Mouse (Mus musculus): Measurements from ENCODE around the gene Tfip11.

Tfip11 gene

GRCm38 (mm10) chr5:112325546-112326445 is at the start of gene Tfip11:
TSS of gene Tfip11 (plus strand) at chr5:112326358.
- in situ Hi-C loops (cut with MboI): no loop called here

GRCm38 (mm10) chr5:112276907-112277348 is 49.2 kb upstream of the Tfip11 start:
- in situ Hi-C loops (cut with MboI): no loop called here

- in situ Hi-C loops (cut with MboI): no loop called here
These were observed 48.2 kb upstream of the Tfip11 start for GRCm38 (mm10) chr5:112277906-112278470.

GRCm38 (mm10) chr5:112279181-112280021 is 46.8 kb upstream of the Tfip11 start:
- in situ Hi-C loops (cut with MboI): no loop called here

- in situ Hi-C loops (cut with MboI): no loop called here
These were observed 46.0 kb upstream of the Tfip11 start for GRCm38 (mm10) chr5:112280151-112280550.

- in situ Hi-C loops (cut with MboI): no loop called here
These were observed 45.1 kb upstream of the Tfip11 start for GRCm38 (mm10) chr5:112280863-112281660.

GRCm38 (mm10) chr5:112281676-112282075 is 44.5 kb upstream of the Tfip11 start:
- in situ Hi-C loops (cut with MboI): no loop called here

- in situ Hi-C loops (cut with MboI): no loop called here
These were observed 43.9 kb upstream of the Tfip11 start for GRCm38 (mm10) chr5:112282123-112282779.

GRCm38 (mm10) chr5:112282780-112283482 is 43.2 kb upstream of the Tfip11 start:
- in situ Hi-C loops (cut with MboI): no loop called here

- in situ Hi-C loops (cut with MboI): no loop called here
These were observed 42.5 kb upstream of the Tfip11 start for GRCm38 (mm10) chr5:112283543-112284202.

GRCm38 (mm10) chr5:112284203-112284582 is 42.0 kb upstream of the Tfip11 start:
- in situ Hi-C loops (cut with MboI): no loop called here

GRCm38 (mm10) chr5:112285548-112286085 is 40.5 kb upstream of the Tfip11 start:
- in situ Hi-C loops (cut with MboI): no loop called here

GRCm38 (mm10) chr5:112286608-112286983 is 39.6 kb upstream of the Tfip11 start:
- in situ Hi-C loops (cut with MboI): no loop called here

GRCm38 (mm10) chr5:112286984-112287641 is 39.0 kb upstream of the Tfip11 start:
- in situ Hi-C loops (cut with MboI): no loop called here

GRCm38 (mm10) chr5:112287652-112288051 is 38.5 kb upstream of the Tfip11 start:
- in situ Hi-C loops (cut with MboI): no loop called here

GRCm38 (mm10) chr5:112288193-112289141 is 37.7 kb upstream of the Tfip11 start:
- in situ Hi-C loops (cut with MboI): no loop called here

- in situ Hi-C loops (cut with MboI): no loop called here
These were observed 36.9 kb upstream of the Tfip11 start for GRCm38 (mm10) chr5:112289236-112289635.
